Mouse (Mus musculus) CH12.LX (cell line): ENCODE results near the gene Abhd16a. TPM values are rescaled to one million over a fixed set of nuclear protein-coding genes. Genes with fewer than 3 reads are reported as not detected.

Experiments
- DNase-seq: peaks from one replicate; pipeline ENCODE4 v3.0.0-alpha.2; 2013; ENCODE audit errors: extremely low read depth
- H3K27ac ChIP-seq: 2 replicates; pipeline ENCODE4 v1.5.1; 2012; ENCODE audit warnings: low read depth, mild to moderate bottlenecking, control low read depth, moderate library complexity; ENCODE audit not compliant: insufficient read depth
- H3K27me3 ChIP-seq: replicated peaks from 2 replicates; pipeline ENCODE3; 2012; ENCODE audit warnings: inconsistent platforms
- H3K36me3 ChIP-seq, 2 experiments: replicated peaks in 1 of 2; 2 replicates each; pipeline versions ENCODE3 to v1.6.1; 2012; ENCODE audit warnings: inconsistent platforms in 1 of 2, low read length in 1 of 2, mild to moderate bottlenecking in 1 of 2, mixed read lengths in 1 of 2, moderate library complexity in 1 of 2; ENCODE audit not compliant: control insufficient read depth in 1 of 2, insufficient read depth in 1 of 2
- H3K4me1 ChIP-seq, 2 experiments: 2 replicates each; pipeline ENCODE4 v1.6.1; 2012; ENCODE audit warnings: inconsistent platforms in 1 of 2, moderate library complexity in 1 of 2; ENCODE audit not compliant: insufficient read depth in 2 of 2, control insufficient read depth in 1 of 2
- H3K4me2 ChIP-seq: 2 replicates; pipeline ENCODE4 v1.6.1; 2012; ENCODE audit warnings: low read depth, mild to moderate bottlenecking, control low read depth; ENCODE audit not compliant: poor library complexity, insufficient read depth, severe bottlenecking
- H3K4me3 ChIP-seq, 3 experiments: fragments of 150-350 bp in 1 of 3; sonication (generic) in 1 of 3; replicated peaks in 1 of 3; 2 replicates each; pipeline versions ENCODE3 to v1.5.1; 2011 to 2012; ENCODE audit warnings: low read depth in 2 of 3, low read length in 2 of 3, mild to moderate bottlenecking in 2 of 3, moderate library complexity in 2 of 3, control low read depth in 1 of 3, improper control_type of control experiment in 1 of 3, inconsistent platforms in 1 of 3, mixed read lengths in 1 of 3; ENCODE audit not compliant: poor library complexity in 1 of 3
- H3K79me2 ChIP-seq: replicated peaks from 2 replicates; pipeline ENCODE4 v1.6.1; 2012; ENCODE audit warnings: mild to moderate bottlenecking, moderate library complexity; ENCODE audit not compliant: control insufficient read depth, poor library complexity, insufficient read depth, severe bottlenecking; ENCODE audit errors: extremely low read depth
- H3K9ac ChIP-seq: 2 replicates; pipeline ENCODE4 v1.6.1; 2012; ENCODE audit warnings: low read depth, mild to moderate bottlenecking, control low read depth, moderate library complexity; ENCODE audit not compliant: insufficient read depth
- H3K9me3 ChIP-seq: replicated peaks from 2 replicates; pipeline ENCODE3; 2012; ENCODE audit warnings: low read length, inconsistent platforms, mixed read lengths
- CHD1 ChIP-seq: IDR thresholded peaks from 2 replicates; pipeline ENCODE4 v1.6.1; 2012; ENCODE audit warnings: low read depth, low read length, improper control_type of control experiment, inconsistent platforms
- CHD2 ChIP-seq: IDR thresholded peaks from 2 replicates; pipeline ENCODE4 v1.6.1; 2011; ENCODE audit warnings: low read length, improper control_type of control experiment
- CTCF ChIP-seq, 2 experiments: IDR thresholded peaks in 1 of 2; conservative IDR thresholded peaks in 1 of 2; 2 replicates each; pipeline ENCODE4 v1.5.1; 2011 to 2012; ENCODE audit warnings: low read depth in 2 of 2, low read length in 2 of 2, improper control_type of control experiment in 1 of 2, inconsistent platforms in 1 of 2, mild to moderate bottlenecking in 1 of 2, moderate library complexity in 1 of 2
- E2F4 ChIP-seq: IDR thresholded peaks from 2 replicates; pipeline ENCODE4 v1.6.1; 2011; ENCODE audit warnings: low read depth, low read length, improper control_type of control experiment; ENCODE audit not compliant: insufficient replicate concordance
- EP300 ChIP-seq: IDR thresholded peaks from 2 replicates; pipeline ENCODE4 v1.6.1; 2011; ENCODE audit warnings: low read length, improper control_type of control experiment
- HCFC1 ChIP-seq: IDR thresholded peaks from 2 replicates; pipeline ENCODE4 v1.6.1; 2012; ENCODE audit warnings: low read depth, mild to moderate bottlenecking, inconsistent platforms, low read length, improper control_type of control experiment
- IRF4 ChIP-seq: IDR thresholded peaks from 2 replicates; pipeline ENCODE4 v1.6.1; 2014; ENCODE audit warnings: low read depth, mild to moderate bottlenecking, inconsistent platforms, low read length, improper control_type of control experiment
- JUN ChIP-seq: IDR thresholded peaks from 2 replicates; pipeline ENCODE4 v1.6.1; 2011; ENCODE audit warnings: low read depth, mild to moderate bottlenecking, low read length, improper control_type of control experiment, moderate library complexity; ENCODE audit not compliant: insufficient read depth
- JUND ChIP-seq: conservative IDR thresholded peaks from 2 replicates; pipeline ENCODE4 v1.6.1; 2011; ENCODE audit warnings: low read depth, low read length, improper control_type of control experiment
- MAZ ChIP-seq: IDR thresholded peaks from 2 replicates; pipeline ENCODE4 v1.6.1; 2012; ENCODE audit warnings: low read depth, mild to moderate bottlenecking, inconsistent platforms, low read length, improper control_type of control experiment, moderate library complexity
- PAX5 ChIP-seq: IDR thresholded peaks from 2 replicates; pipeline ENCODE4 v1.6.1; 2012; ENCODE audit warnings: low read length, inconsistent platforms, mixed read lengths
- POLR2A ChIP-seq: IDR thresholded peaks from 2 replicates; pipeline ENCODE4 v1.6.1; 2011; ENCODE audit warnings: low read depth, mild to moderate bottlenecking, improper control_type of control experiment, low read length
- RAD21 ChIP-seq: IDR thresholded peaks from 2 replicates; pipeline ENCODE4 v1.6.1; 2011; ENCODE audit warnings: low read depth, mild to moderate bottlenecking, low read length, improper control_type of control experiment, moderate library complexity
- RCOR1 ChIP-seq: conservative IDR thresholded peaks from 2 replicates; pipeline ENCODE4 v1.6.1; 2012; ENCODE audit warnings: low read depth, mild to moderate bottlenecking, inconsistent platforms, low read length, improper control_type of control experiment
- SIN3A ChIP-seq: IDR thresholded peaks from 2 replicates; pipeline ENCODE4 v1.6.1; 2012; ENCODE audit warnings: low read length, improper control_type of control experiment, inconsistent platforms
- SMC3 ChIP-seq: IDR thresholded peaks from 2 replicates; pipeline ENCODE4 v1.6.1; 2011; ENCODE audit warnings: low read depth, low read length, improper control_type of control experiment
- TCF12 ChIP-seq: IDR thresholded peaks from 2 replicates; pipeline ENCODE4 v1.6.1; 2014; ENCODE audit warnings: low read depth, mild to moderate bottlenecking, inconsistent platforms, low read length, improper control_type of control experiment
- USF1 ChIP-seq: IDR thresholded peaks from 2 replicates; pipeline ENCODE4 v1.6.1; 2014; ENCODE audit warnings: low read depth, mild to moderate bottlenecking, inconsistent platforms, low read length, improper control_type of control experiment
- USF2 ChIP-seq: conservative IDR thresholded peaks from 2 replicates; pipeline ENCODE4 v1.6.1; 2011; ENCODE audit warnings: low read depth, low read length, improper control_type of control experiment
- ZC3H11A ChIP-seq: IDR thresholded peaks from 2 replicates; pipeline ENCODE4 v1.6.1; 2012; ENCODE audit warnings: low read depth, mild to moderate bottlenecking, inconsistent platforms, low read length, improper control_type of control experiment
- ZKSCAN1 ChIP-seq: IDR thresholded peaks from 2 replicates; pipeline ENCODE4 v1.6.1; 2012; ENCODE audit warnings: low read depth, inconsistent platforms, low read length, improper control_type of control experiment, borderline replicate concordance
- dilution Hi-C: fragments of 300-500 bp; cut with MboI; formaldehyde crosslinking; loops from 2 replicates; pipeline ENCODE4 v1.14.3; 2020; ENCODE audit warnings: low sequenced_read_pairs; ENCODE audit not compliant: extremely low pct_unique_long_range_greater_than_20kb, extremely low pct_ligation_motif_present
- in situ Hi-C: fragments of 300-500 bp; cut with MboI; formaldehyde crosslinking; loops from 3 replicates; pipeline ENCODE4 v1.14.3; 2019; ENCODE audit warnings: low sequenced_read_pairs, low pct_ligation_motif_present, low pct_unique_long_range_greater_than_20kb, mixed read lengths
- polyA plus RNA-seq: library from polyadenylated mRNA; unstranded; fragments of >175 nt; gene quantifications from 2 replicates; pipeline ENCODE4 v1.2.1, GENCODE M21; 2012; ENCODE audit warnings: low read depth; ENCODE audit not compliant: insufficient read length
- total RNA-seq, 2 experiments: library from RNA; depleted of rRNA; stranded (reverse); fragments of 300-350 nt in 1 of 2; fragments of >200 nt in 1 of 2; gene quantifications; 2 replicates each; pipeline ENCODE4 v1.2.3; 2012 to 2014

Abhd16a gene
- total and polyA plus RNA-seq, 3 experiments = 11.6 to 16.6 (median 15.3) TPM

GRCm38 (mm10) chr17:35058316-35058715 is 30.7 kb upstream of the Abhd16a start:
- DNase-seq = no peak
- no peak overlapping the region for H3K4me2 ChIP-seq
- no peak overlapping the region for H3K4me3 ChIP-seq
- no peaks in the 10 kb centered on the region for H3K27me3 ChIP-seq
- dilution Hi-C loops (no loop called here), in situ Hi-C loops (no loop called here)
- peaks cover 7% of the 10 kb centered on the region; the same call in 1 of the 2 replicates for H3K79me2 ChIP-seq
- no peak for TF ChIP-seq USF1
- TF ChIP-seq JUN = no peak
- no peak overlapping the region for H3K27ac ChIP-seq
- peaks cover 65 to 91% of the 10 kb centered on the region in 2 experiments for H3K36me3 ChIP-seq
- peaks cover 2 to 7% of the 10 kb centered on the region in 2 experiments; a peak in 3 of 4 replicates for H3K4me1 ChIP-seq
- no peak overlapping the region for H3K9ac ChIP-seq
- peaks cover 7% of the 10 kb centered on the region for H3K9me3 ChIP-seq

- no peak within 1 kb of the TSS for H3K9ac ChIP-seq
- peak; percentile 57 for DNase-seq
- no peak within 1 kb of the TSS for H3K27ac ChIP-seq
- H3K9me3 ChIP-seq = peaks cover 2% of the 10 kb centered on the region
- peaks cover 58 to 87% of the 10 kb centered on the region in 2 experiments for H3K36me3 ChIP-seq
- no peak within 1 kb of the TSS for H3K4me3 ChIP-seq
- 0 out of 2 replicates have a peak, but pooled peaks cover 2% of the 10 kb centered on the region for H3K79me2 ChIP-seq
- dilution Hi-C loops = no loop called here
- H3K4me1 ChIP-seq = peaks cover 2 to 7% of the 10 kb centered on the region in 2 experiments; a peak in 3 of 4 replicates
- TF ChIP-seq MAZ (0 out of 2 replicates have a peak, but pooled peaks have one; percentile 28), ZKSCAN1 (no peak), POLR2A (no peak; the same call in 1 of the 2 replicates), SMC3 (peak; percentile 70), SIN3A (no peak), RAD21 (peak; percentile 62), JUND (no peak), E2F4 (no peak), CTCF (conservative IDR thresholded peaks at IDR 0.05 in 1 of 2, IDR thresholded peaks at IDR 0.05 in 1 of 2; ENCODE audit: low read depth in 2 of 2, low read length in 2 of 2) (peak in 1 of 2 experiments; percentile 65; a peak in 2 of 4 replicates)
- no peak within 1 kb of the TSS for H3K4me2 ChIP-seq
- in situ Hi-C loops = no loop called here
- no peaks in the 10 kb centered on the region for H3K27me3 ChIP-seq
These were observed 29.9 kb upstream of the Abhd16a start, which contains the start of gene Ddah2 for GRCm38 (mm10) chr17:35058911-35059892. TSS of gene Ddah2 (plus strand) at chr17:35059035.

- H3K27ac ChIP-seq = no peak overlapping the region
- H3K4me1 ChIP-seq = peaks cover 2 to 7% of the 10 kb centered on the region in 2 experiments; a peak in 3 of 4 replicates
- H3K4me3 ChIP-seq = no peak overlapping the region
- H3K4me2 ChIP-seq = no peak overlapping the region
- in situ Hi-C loops (no loop called here), dilution Hi-C loops (no loop called here)
- H3K9ac ChIP-seq = no peak overlapping the region
- no peak for DNase-seq
- no peaks in the 10 kb centered on the region for H3K79me2 ChIP-seq
- no peaks in the 10 kb centered on the region for H3K27me3 ChIP-seq
- peaks cover 52 to 84% of the 10 kb centered on the region in 2 experiments for H3K36me3 ChIP-seq
- H3K9me3 ChIP-seq = no peaks in the 10 kb centered on the region
- TF ChIP-seq RAD21 (no peak), ZKSCAN1 (no peak), CHD1 (no peak), PAX5 (no peak), TCF12 (no peak), IRF4 (no peak), HCFC1 (no peak), SMC3 (no peak), CHD2 (no peak), EP300 (no peak), E2F4 (no peak), RCOR1 (no peak), USF2 (no peak), ZC3H11A (no peak)
These were observed 29.0 kb upstream of the Abhd16a start for GRCm38 (mm10) chr17:35060071-35060470.
